Mouse (Mus musculus): ENCODE data around the gene Elf3. TPM values are rescaled to one million over a fixed set of nuclear protein-coding genes. Genes with fewer than 3 reads are reported as not detected.

The Elf3 gene
- total and polyA plus RNA-seq, 3 experiments: 14.6 to 52.1 (median 28.6) TPM

- TF ChIP-seq IRF4 (IDR thresholded peaks at IDR 0.05; ENCODE audit: low read depth, low read length): peak; percentile 63
These were observed at the start of gene Elf3 (continued) for GRCm38 (mm10) chr1:135258380-135259127.

- no peak for DNase-seq (ENCODE audit: extremely low read depth)
- no peaks in the 10 kb centered on the region for H3K4me1 ChIP-seq (ENCODE audit: control insufficient read depth in 1 of 2, insufficient read depth in 2 of 2)
- peaks cover 16 to 24% of the 10 kb centered on the region in 2 experiments for H3K36me3 ChIP-seq (replicated peaks in 1 of 2; ENCODE audit: control insufficient read depth in 1 of 2, insufficient read depth in 1 of 2, low read length in 1 of 2)
- H3K79me2 ChIP-seq (replicated peaks; ENCODE audit: control insufficient read depth, extremely low read depth, insufficient read depth, poor library complexity, severe bottlenecking): no peaks in the 10 kb centered on the region
- no peak overlapping the region for H3K4me3 ChIP-seq (replicated peaks in 1 of 3; ENCODE audit: low read depth in 2 of 3, low read length in 2 of 3, poor library complexity in 1 of 3)
- TF ChIP-seq MAZ (IDR thresholded peaks at IDR 0.05; ENCODE audit: low read depth, low read length) (no peak), JUN (IDR thresholded peaks at IDR 0.05; ENCODE audit: insufficient read depth, low read depth, low read length) (no peak), CHD2 (IDR thresholded peaks at IDR 0.05; ENCODE audit: low read length) (no peak), POLR2AphosphoS2 (IDR thresholded peaks at IDR 0.05; ENCODE audit: low read depth, low read length) (no peak), ZC3H11A (IDR thresholded peaks at IDR 0.05; ENCODE audit: low read depth, low read length) (no peak), USF2 (conservative IDR thresholded peaks at IDR 0.05; ENCODE audit: low read depth, low read length) (no peak)
- H3K27me3 ChIP-seq (replicated peaks): no peaks in the 10 kb centered on the region
- no peak overlapping the region for H3K4me2 ChIP-seq (ENCODE audit: insufficient read depth, low read depth, poor library complexity, severe bottlenecking)
- H3K27ac ChIP-seq (ENCODE audit: insufficient read depth, low read depth): no peak overlapping the region
- in situ Hi-C loops (cut with MboI; ENCODE audit: low pct_ligation_motif_present, low pct_unique_long_range_greater_than_20kb, low sequenced_read_pairs) (no loop called here), dilution Hi-C loops (cut with MboI; ENCODE audit: extremely low pct_ligation_motif_present, extremely low pct_unique_long_range_greater_than_20kb, low sequenced_read_pairs) (no loop called here)
- no peak overlapping the region for H3K9ac ChIP-seq (ENCODE audit: insufficient read depth, low read depth)
- H3K9me3 ChIP-seq (replicated peaks; ENCODE audit: low read length): no peaks in the 10 kb centered on the region
These were observed 32.5 kb upstream of the Elf3 start for GRCm38 (mm10) chr1:135290908-135291307.

- Histone ChIP-seq H3K27ac (ENCODE audit: insufficient read depth, low read depth) (no peak overlapping the region), H3K9me3 (replicated peaks; ENCODE audit: low read length) (no peaks in the 10 kb centered on the region), H3K4me3 (replicated peaks in 1 of 3; ENCODE audit: low read depth in 2 of 3, low read length in 2 of 3, poor library complexity in 1 of 3) (no peak overlapping the region), H3K36me3 (replicated peaks in 1 of 2; ENCODE audit: control insufficient read depth in 1 of 2, insufficient read depth in 1 of 2, low read length in 1 of 2) (peaks cover 0 to 6% of the 10 kb centered on the region in 2 experiments), H3K27me3 (replicated peaks) (no peaks in the 10 kb centered on the region), H3K4me2 (ENCODE audit: insufficient read depth, low read depth, poor library complexity, severe bottlenecking) (no peak overlapping the region), H3K9ac (ENCODE audit: insufficient read depth, low read depth) (no peak overlapping the region), H3K4me1 (ENCODE audit: control insufficient read depth in 1 of 2, insufficient read depth in 2 of 2) (peaks cover 3 to 21% of the 10 kb centered on the region in 2 experiments; a peak in 3 of 4 replicates), H3K79me2 (replicated peaks; ENCODE audit: control insufficient read depth, extremely low read depth, insufficient read depth, poor library complexity, severe bottlenecking) (peaks cover 22% of the 10 kb centered on the region)
- dilution Hi-C loops (cut with MboI; ENCODE audit: extremely low pct_ligation_motif_present, extremely low pct_unique_long_range_greater_than_20kb, low sequenced_read_pairs): no loop called here
- DNase-seq (ENCODE audit: extremely low read depth): no peak
- TF ChIP-seq HCFC1 (IDR thresholded peaks at IDR 0.05; ENCODE audit: low read depth, low read length) (no peak), ZMIZ1 (IDR thresholded peaks at IDR 0.05; ENCODE audit: low read depth, low read length) (no peak), ZC3H11A (IDR thresholded peaks at IDR 0.05; ENCODE audit: low read depth, low read length) (no peak), USF2 (conservative IDR thresholded peaks at IDR 0.05; ENCODE audit: low read depth, low read length) (no peak), EP300 (IDR thresholded peaks at IDR 0.05; ENCODE audit: low read length) (no peak), POLR2AphosphoS2 (IDR thresholded peaks at IDR 0.05; ENCODE audit: low read depth, low read length) (no peak), MXI1 (IDR thresholded peaks at IDR 0.05; ENCODE audit: low read depth, low read length) (no peak), POLR2A (IDR thresholded peaks at IDR 0.05; ENCODE audit: low read depth, low read length) (no peak), KAT2A (IDR thresholded peaks at IDR 0.05; ENCODE audit: insufficient replicate concordance, low read length) (no peak), GABPA (IDR thresholded peaks at IDR 0.05; ENCODE audit: insufficient replicate concordance, low read depth, low read length) (no peak)
- in situ Hi-C loops (cut with MboI; ENCODE audit: low pct_ligation_motif_present, low pct_unique_long_range_greater_than_20kb, low sequenced_read_pairs): no loop called here
These were observed 27.9 kb upstream of the Elf3 start for GRCm38 (mm10) chr1:135286311-135286710.

Data from CH12.LX (cell line).